ENCODE assay signal across 10 mouse cellular contexts in the genomic region with DNA sequence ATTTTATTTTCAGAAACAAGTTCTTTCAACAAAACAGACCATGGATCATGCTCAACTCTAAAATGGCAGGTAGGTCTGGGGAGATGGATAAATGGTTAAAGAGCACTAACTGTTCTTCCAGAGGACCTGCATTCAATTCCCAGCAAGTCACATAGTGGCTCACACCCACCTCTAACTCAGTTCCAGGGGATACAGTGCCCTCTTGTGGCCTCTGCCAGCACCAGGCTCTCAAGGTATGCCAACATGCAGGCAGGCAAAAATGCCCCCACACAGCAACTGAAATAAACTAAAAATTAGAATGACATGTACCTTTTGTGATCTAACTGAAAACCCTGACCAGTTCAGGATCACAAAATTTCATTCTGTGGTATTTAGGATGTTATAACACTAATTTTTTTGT. TPM values are rescaled to one million over a fixed set of nuclear protein-coding genes. Genes with fewer than 3 reads are reported as not detected.
DNase-seq lines count a peak whose midpoint lies in the region; ATAC-seq and TF ChIP-seq lines count a peak whose summit lies in the region.
"Had no signal": no experiment of that assay in that cellular context is flagged by ENCODE, and none has a peak within 500 bp of the region (broad histone marks: within the 10 kb centered on the region; RNA-seq: fewer than 3 reads in every experiment).

No protein-coding gene starts in this region.

- no peak overlapping the region for H3K4me3 ChIP-seq in hindbrain, embryonic 11.5 days (ENCODE audit: low read depth, low read length)
- H3K4me3 ChIP-seq in hindbrain, embryonic 16.5 days (ENCODE audit: low read length): no peak overlapping the region
- H3K4me3 ChIP-seq in lung, postnatal 0 days (ENCODE audit: low read depth, low read length): no peak overlapping the region
- H3K4me3 ChIP-seq: forebrain, embryonic 13.5 days had no signal

- no peaks in the 10 kb centered on the region for H3K4me1 ChIP-seq in hindbrain, embryonic 11.5 days (replicated peaks; ENCODE audit: control insufficient read depth, insufficient read depth, low read length)
- H3K4me1 ChIP-seq in hindbrain, embryonic 16.5 days (ENCODE audit: control insufficient read depth, insufficient read depth, low read depth, low read length): no peaks in the 10 kb centered on the region
- no peaks in the 10 kb centered on the region for H3K4me1 ChIP-seq in lung, postnatal 0 days (ENCODE audit: insufficient read depth, low read depth, low read length)
- H3K4me1 ChIP-seq: forebrain, embryonic 13.5 days had no signal

- TF ChIP-seq EP300 in lung, postnatal 0 days (IDR thresholded peaks at IDR 0.05): no peak

- peak; percentile 55 for TF ChIP-seq CTCF in lung, postnatal 0 days (IDR thresholded peaks at IDR 0.05)

- H3K36me3 ChIP-seq in hindbrain, embryonic 11.5 days (ENCODE audit: control insufficient read depth, insufficient read depth, low read length): no peaks in the 10 kb centered on the region
- no peaks in the 10 kb centered on the region for H3K36me3 ChIP-seq in hindbrain, embryonic 16.5 days (ENCODE audit: control insufficient read depth, insufficient read depth, low read length)
- no peaks in the 10 kb centered on the region for H3K36me3 ChIP-seq in lung, postnatal 0 days (ENCODE audit: insufficient read depth, low read length)

- no peak overlapping the region for H3K27ac ChIP-seq in hindbrain, embryonic 11.5 days (ENCODE audit: low read depth, low read length)
- no peak overlapping the region for H3K27ac ChIP-seq in hindbrain, embryonic 16.5 days (ENCODE audit: low read depth, low read length)
- H3K27ac ChIP-seq in lung, postnatal 0 days (ENCODE audit: low read length): no peak overlapping the region
- H3K27ac ChIP-seq: forebrain, embryonic 13.5 days had no signal

- no peaks in the 10 kb centered on the region for H3K27me3 ChIP-seq in hindbrain, embryonic 11.5 days (ENCODE audit: control insufficient read depth, insufficient read depth, low read length)
- H3K27me3 ChIP-seq in hindbrain, embryonic 16.5 days (replicated peaks; ENCODE audit: control insufficient read depth, insufficient read depth, low read length): no peaks in the 10 kb centered on the region
- no peaks in the 10 kb centered on the region for H3K27me3 ChIP-seq in lung, postnatal 0 days (replicated peaks; ENCODE audit: insufficient read depth, low read length)
- H3K27me3 ChIP-seq: forebrain, embryonic 13.5 days had no signal

- no peak for ATAC-seq in hindbrain, embryonic 11.5 days (ENCODE audit: low FRiP score)
- no peak for ATAC-seq in hindbrain, embryonic 16.5 days
- ATAC-seq in lung, postnatal 0 days: no peak
- ATAC-seq in erythroid progenitor cell, adult 5-6 weeks (replicated peaks; ENCODE audit: low FRiP score, poor library complexity, severe bottlenecking): no peak
- ATAC-seq: forebrain, embryonic 13.5 days had no signal

- H3K9me3 ChIP-seq in hindbrain, embryonic 11.5 days (ENCODE audit: control insufficient read depth, low read length): no peaks in the 10 kb centered on the region
- H3K9me3 ChIP-seq in hindbrain, embryonic 16.5 days (ENCODE audit: control insufficient read depth, low read length): no peaks in the 10 kb centered on the region
- H3K9me3 ChIP-seq in lung, postnatal 0 days (ENCODE audit: low read length): no peaks in the 10 kb centered on the region
- H3K9me3 ChIP-seq: forebrain, embryonic 13.5 days had no signal

- H3K4me2 ChIP-seq in hindbrain, embryonic 11.5 days (replicated peaks; ENCODE audit: low read depth, low read length): no peak overlapping the region
- no peak overlapping the region for H3K4me2 ChIP-seq in hindbrain, embryonic 16.5 days (ENCODE audit: low read length)
- no peak overlapping the region for H3K4me2 ChIP-seq in lung, postnatal 0 days (replicated peaks; ENCODE audit: low read depth, low read length)
- H3K4me2 ChIP-seq: forebrain, embryonic 13.5 days had no signal

- H3K9ac ChIP-seq in hindbrain, embryonic 11.5 days (ENCODE audit: low read depth, low read length): no peak overlapping the region
- H3K9ac ChIP-seq in hindbrain, embryonic 16.5 days (ENCODE audit: low read depth, low read length): no peak overlapping the region
- no peak overlapping the region for H3K9ac ChIP-seq in lung, postnatal 0 days (replicated peaks; ENCODE audit: low read depth)
- H3K9ac ChIP-seq: forebrain, embryonic 13.5 days had no signal

- DNase-seq in hindbrain, embryonic 11.5 days (ENCODE audit: low spot score): peak; percentile 21
- no peak for DNase-seq in lung, postnatal 0 days (ENCODE audit: low spot score)
- no peak for DNase-seq in lung, postnatal 4 days
- DNase-seq in R1 (ENCODE audit: low read depth, low spot score): peak; percentile 60
- peak; percentile 22 for DNase-seq in retina, postnatal 1 day
- DNase-seq in yolk sac, embryonic 10.5 days (ENCODE audit: low spot score): no peak
- DNase-seq: cerebellum, adult 9-10 months had no signal

RNA-seq across cellular contexts. Expression of gene Fras1, which starts 21.8 kb away (rescaled TPM):
- polyA plus RNA-seq in hindbrain, embryonic 11.5 days (2014; fragmentation: Nextera tagmentation; extraction: Ambion mirVana): 9.1 and 20.0 TPM in 2 replicates
- 5.1 and 6.4 TPM in 2 replicates for polyA plus RNA-seq in hindbrain, embryonic 16.5 days (2015; fragmentation: Nextera tagmentation; extraction: Ambion mirVana)
- 8.0 and 8.6 TPM in 2 replicates for polyA plus RNA-seq in lung, postnatal 0 days (2015; fragmentation: Nextera tagmentation; extraction: Ambion mirVana)
- not detected in 2 replicates for total RNA-seq in erythroid progenitor cell, adult 5-6 weeks (2015; ENCODE audit: low replicate concordance)
- not detected in 2 replicates for total RNA-seq in erythroid progenitor cell, adult 5-6 weeks (2017; ENCODE audit: low replicate concordance)

Comparison
In these comparisons a context has a peak if more than half of its experiments do, and no peak if none do; other contexts are left out.
1. DNase-seq: peak in hindbrain, embryonic 11.5 days (single experiment), R1 (single experiment) and retina, postnatal 1 day (single experiment); none in lung, postnatal 0 days (single experiment), lung, postnatal 4 days (0 of 2) and yolk sac, embryonic 10.5 days (single experiment).